In the genomic region with DNA sequence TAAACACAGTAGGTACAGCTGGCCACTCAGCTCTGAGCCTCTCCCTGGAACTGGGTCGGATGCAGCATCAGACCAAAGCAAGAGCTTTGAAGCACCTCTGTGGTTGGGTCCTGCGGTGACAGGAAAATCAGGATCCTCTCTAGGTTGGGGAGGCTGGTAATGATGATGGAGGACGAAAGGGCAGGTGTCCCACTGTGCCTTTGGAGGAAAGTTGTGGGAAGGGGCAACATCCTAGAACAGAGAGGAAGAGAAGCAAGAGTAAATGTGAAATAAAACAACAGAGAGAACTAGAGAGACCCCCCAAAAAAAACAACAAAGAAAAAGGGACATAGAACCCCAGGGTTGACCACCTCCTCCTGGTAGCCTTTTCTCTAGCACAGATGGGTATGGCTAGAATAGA, we compare ENCODE assay signal across 12 mouse cellular contexts. TPM values are rescaled to one million over a fixed set of nuclear protein-coding genes. Genes with fewer than 3 reads are reported as not detected.
DNase-seq lines count a peak whose midpoint lies in the region; ATAC-seq lines count a peak whose summit lies in the region.
"Had no signal": no experiment of that assay in that cellular context is flagged by ENCODE, and none has a peak within 500 bp of the region (broad histone marks: within the 10 kb centered on the region; RNA-seq: fewer than 3 reads in every experiment).

Gene Kcnma1 (minus strand): TSS at position 101 of the 400 bp plus-strand sequence.

- H3K4me3 ChIP-seq in hindbrain, embryonic 14.5 days (replicated peaks; ENCODE audit: low read length) = no peak within 1 kb of the TSS
- no peak within 1 kb of the TSS for H3K4me3 ChIP-seq in hindbrain, embryonic 12.5 days
- no peak within 1 kb of the TSS for H3K4me3 ChIP-seq in heart, embryonic 12.5 days
- H3K4me3 ChIP-seq: limb, embryonic 13.5 days; myocyte had no signal

- no peak within 1 kb of the TSS for H3K4me2 ChIP-seq in hindbrain, embryonic 14.5 days (replicated peaks)
- no peak within 1 kb of the TSS for H3K4me2 ChIP-seq in hindbrain, embryonic 12.5 days (replicated peaks)
- H3K4me2 ChIP-seq in heart, embryonic 12.5 days = no peak within 1 kb of the TSS
- H3K4me2 ChIP-seq: limb, embryonic 13.5 days had no signal

- no peaks in the 10 kb centered on the region for H3K4me1 ChIP-seq in hindbrain, embryonic 14.5 days (replicated peaks; ENCODE audit: control insufficient read depth, insufficient read depth, low read length)
- no peaks in the 10 kb centered on the region for H3K4me1 ChIP-seq in hindbrain, embryonic 12.5 days
- H3K4me1 ChIP-seq in heart, embryonic 12.5 days (replicated peaks) = no peaks in the 10 kb centered on the region
- H3K4me1 ChIP-seq: limb, embryonic 13.5 days had no signal

- no peak for ATAC-seq in hindbrain, embryonic 14.5 days (ENCODE audit: low FRiP score)
- no peak for ATAC-seq in hindbrain, embryonic 12.5 days (ENCODE audit: low FRiP score)
- no peak for ATAC-seq in heart, embryonic 12.5 days (ENCODE audit: insufficient number of reproducible peaks, low FRiP score)
- ATAC-seq: lung, postnatal 0 days had no signal

- H3K27ac ChIP-seq in hindbrain, embryonic 14.5 days = no peak within 1 kb of the TSS
- H3K27ac ChIP-seq in hindbrain, embryonic 12.5 days = no peak within 1 kb of the TSS
- no peak within 1 kb of the TSS for H3K27ac ChIP-seq in heart, embryonic 12.5 days (ENCODE audit: poor library complexity, severe bottlenecking)
- H3K27ac ChIP-seq: limb, embryonic 13.5 days had no signal

- H3K9me3 ChIP-seq in hindbrain, embryonic 14.5 days (ENCODE audit: control insufficient read depth, low read length) = no peaks in the 10 kb centered on the region
- H3K9me3 ChIP-seq in hindbrain, embryonic 12.5 days (replicated peaks) = no peaks in the 10 kb centered on the region
- H3K9me3 ChIP-seq in heart, embryonic 12.5 days (replicated peaks) = no peaks in the 10 kb centered on the region
- H3K9me3 ChIP-seq: limb, embryonic 13.5 days had no signal

- H3K9ac ChIP-seq in hindbrain, embryonic 14.5 days = no peak within 1 kb of the TSS
- H3K9ac ChIP-seq in hindbrain, embryonic 12.5 days = no peak within 1 kb of the TSS
- no peak within 1 kb of the TSS for H3K9ac ChIP-seq in heart, embryonic 12.5 days
- H3K9ac ChIP-seq: limb, embryonic 13.5 days had no signal

- DNase-seq in hindbrain, embryonic 14.5 days (ENCODE audit: low spot score) = no peak
- DNase-seq in adrenal gland, postnatal 10 days = no peak
- DNase-seq in gastrocnemius, postnatal 10 days = no peak
- DNase-seq in left cerebral cortex, postnatal 25 days (ENCODE audit: low spot score in 2 of 2) = no peak
- no peak for DNase-seq in MN1 (ENCODE audit: low spot score)
- DNase-seq in heart, adult 8-10 months (ENCODE audit: low spot score) = no peak
- DNase-seq: kidney, adult 18-20 months had no signal

- H3K27me3 ChIP-seq in hindbrain, embryonic 14.5 days (ENCODE audit: control insufficient read depth, insufficient read depth, low read length) = no peaks in the 10 kb centered on the region
- H3K27me3 ChIP-seq in hindbrain, embryonic 12.5 days = peaks cover under 1% of the 10 kb centered on the region; the same call in 1 of the 2 replicates
- peaks cover 59% of the 10 kb centered on the region for H3K27me3 ChIP-seq in heart, embryonic 12.5 days (replicated peaks)

- intact Hi-C loops in left cerebral cortex, postnatal 25 days (cut with DNase I) = no loop called here

- 67% methylated on average over 3 of the region's 3 CpGs for WGBS in hindbrain, embryonic 14.5 days
- WGBS in hindbrain, embryonic 12.5 days = 65% methylated on average over 3 of the region's 3 CpGs
- WGBS in heart, embryonic 12.5 days = 42% methylated on average over 3 of the region's 3 CpGs

- H3K36me3 ChIP-seq in hindbrain, embryonic 14.5 days (replicated peaks; ENCODE audit: control insufficient read depth, insufficient read depth) = no peaks in the 10 kb centered on the region
- H3K36me3 ChIP-seq in hindbrain, embryonic 12.5 days = no peaks in the 10 kb centered on the region
- H3K36me3 ChIP-seq in heart, embryonic 12.5 days = no peaks in the 10 kb centered on the region
- H3K36me3 ChIP-seq: limb, embryonic 13.5 days had no signal

RNA-seq across cellular contexts. Expression of gene Kcnma1, which starts in this region (rescaled TPM):
- 22.1 and 22.8 TPM in 2 replicates for polyA plus RNA-seq in hindbrain, embryonic 14.5 days (2014; fragmentation: Nextera tagmentation; extraction: Ambion mirVana)
- 4.3 and 5.0 TPM in 2 replicates for polyA plus RNA-seq in hindbrain, embryonic 12.5 days (2016; fragmentation: Nextera tagmentation; extraction: Ambion mirVana)
- total RNA-seq in adrenal gland, postnatal 10 days (2021) = 10 to 100 TPM; 27.2 to 48.2 TPM
- 10 to 100 TPM; 30.1 to 33.2 TPM for total RNA-seq in gastrocnemius, postnatal 10 days (2021)
- total RNA-seq in left cerebral cortex, postnatal 25 days (2021) = 100 to 1,000 TPM; 183 to 192 TPM
- polyA plus RNA-seq in heart, embryonic 12.5 days (2016; fragmentation: Nextera tagmentation; extraction: Ambion mirVana) = 0.37 and 0.42 TPM in 2 replicates
- total RNA-seq in heart, adult 8-10 months (2022) = 1 to 10 TPM in 1 of 4 experiments, under 1 TPM in 3; 0.63 to 1.4 (median 0.88) TPM

Comparison
In these comparisons a context has a peak if more than half of its experiments do, and no peak if none do; other contexts are left out.
1. RNA of gene Kcnma1 (total RNA-seq): 183 to 192 TPM in left cerebral cortex, postnatal 25 days, 27.2 to 48.2 TPM in adrenal gland, postnatal 10 days and 30.1 to 33.2 TPM in gastrocnemius, postnatal 10 days; 0.63 to 1.4 TPM in heart, adult 8-10 months; every median in the first group is over 10 times any median in the second.